Mouse (Mus musculus) brain, embryonic 18.5 days (tissue): ENCODE results near the gene Slc41a3.

Source experiments
- DNase-seq: peaks from one replicate; pipeline ENCODE4 v3.0.0-alpha.2; 2012; ENCODE audit warnings: low read depth, low spot score

The Slc41a3 gene

DNA sequence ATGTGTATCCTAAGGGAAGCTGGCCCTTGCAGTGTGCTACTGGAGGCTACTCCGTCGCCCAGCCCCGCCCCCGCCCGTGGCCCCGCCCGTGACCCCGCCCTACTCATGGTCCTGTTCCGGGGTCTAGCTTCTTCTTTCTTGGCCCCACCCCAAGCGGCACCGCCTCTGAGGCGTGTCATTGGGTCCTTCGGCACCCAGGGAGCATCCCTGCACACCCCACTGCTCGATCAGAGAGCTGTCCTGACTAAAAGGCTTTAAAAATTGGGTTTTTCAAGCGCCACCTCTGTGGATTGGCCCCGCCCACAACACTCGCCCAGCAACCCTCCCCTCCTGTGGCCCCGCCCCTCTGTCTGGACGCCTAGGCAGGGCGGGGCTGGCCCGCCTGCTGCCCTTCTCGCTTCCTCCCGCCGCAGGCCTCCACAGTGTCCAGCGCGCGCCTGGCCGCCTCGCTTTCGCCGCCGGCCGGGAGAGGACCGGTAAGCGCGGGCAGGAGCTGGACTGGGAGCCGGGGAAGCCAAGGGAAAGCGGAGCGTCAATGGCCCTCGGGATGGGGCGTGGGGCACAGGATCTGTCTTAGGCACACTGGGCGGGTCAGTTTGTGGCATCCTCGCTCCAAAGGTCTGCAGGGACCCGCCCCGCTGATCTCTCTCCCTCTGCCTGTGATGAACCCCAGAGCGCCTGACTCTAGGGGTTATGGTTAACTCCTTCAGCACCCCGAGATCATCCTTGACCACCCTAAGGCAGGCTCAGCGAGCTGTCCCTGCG lies at the start of gene Slc41a3:
Gene Slc41a3, plus strand, starts transcription at position 193 of the 765 bp plus-strand sequence.
- peak; percentile 39 for DNase-seq

DNA sequence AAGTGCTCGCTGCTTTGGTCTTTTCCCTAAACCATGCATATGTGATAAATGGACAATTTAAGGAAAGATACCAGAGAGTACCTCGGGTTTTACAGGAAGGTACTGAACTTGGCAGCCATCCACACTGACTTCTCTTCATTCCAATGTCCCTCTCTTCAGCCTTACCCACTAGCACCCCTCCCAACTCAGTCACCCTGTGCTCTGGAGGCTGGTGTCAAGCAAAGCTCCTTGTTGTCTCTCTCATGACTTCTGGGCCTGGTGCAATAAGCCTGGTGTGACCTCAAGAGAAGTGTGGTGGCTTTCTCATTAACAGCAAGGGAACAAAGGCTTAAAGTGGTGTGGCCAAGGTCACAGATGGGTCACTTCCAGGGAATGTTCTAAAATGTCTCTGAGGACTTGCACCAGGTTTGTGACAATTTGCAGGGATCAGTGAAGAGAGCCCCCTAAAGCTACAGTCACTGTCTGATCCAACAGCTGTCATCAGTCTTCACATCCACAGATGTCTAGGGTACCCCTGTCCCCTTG lies 47.9 kb upstream of the Slc41a3 start:
- DNase-seq: no peak

DNA sequence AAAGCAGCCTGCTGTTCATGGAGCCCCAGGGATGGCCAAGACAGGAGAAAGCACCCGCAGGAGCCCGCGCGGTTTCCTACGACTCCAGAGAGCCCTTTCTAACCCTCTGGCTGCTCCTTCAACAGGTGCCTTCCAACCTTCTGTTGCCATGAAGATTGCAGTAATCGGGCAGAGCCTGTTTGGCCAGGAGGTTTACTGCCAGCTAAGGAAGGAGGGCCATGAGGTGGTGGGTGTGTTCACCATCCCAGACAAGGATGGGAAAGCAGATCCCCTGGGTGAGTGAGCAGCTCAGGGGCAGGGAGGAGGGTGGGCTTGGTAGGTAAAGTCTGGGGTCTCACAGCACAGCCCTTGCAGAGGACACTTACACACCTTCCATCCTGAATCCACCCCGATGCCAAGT lies 47.4 kb upstream of the Slc41a3 start:
- no peak for DNase-seq

DNA sequence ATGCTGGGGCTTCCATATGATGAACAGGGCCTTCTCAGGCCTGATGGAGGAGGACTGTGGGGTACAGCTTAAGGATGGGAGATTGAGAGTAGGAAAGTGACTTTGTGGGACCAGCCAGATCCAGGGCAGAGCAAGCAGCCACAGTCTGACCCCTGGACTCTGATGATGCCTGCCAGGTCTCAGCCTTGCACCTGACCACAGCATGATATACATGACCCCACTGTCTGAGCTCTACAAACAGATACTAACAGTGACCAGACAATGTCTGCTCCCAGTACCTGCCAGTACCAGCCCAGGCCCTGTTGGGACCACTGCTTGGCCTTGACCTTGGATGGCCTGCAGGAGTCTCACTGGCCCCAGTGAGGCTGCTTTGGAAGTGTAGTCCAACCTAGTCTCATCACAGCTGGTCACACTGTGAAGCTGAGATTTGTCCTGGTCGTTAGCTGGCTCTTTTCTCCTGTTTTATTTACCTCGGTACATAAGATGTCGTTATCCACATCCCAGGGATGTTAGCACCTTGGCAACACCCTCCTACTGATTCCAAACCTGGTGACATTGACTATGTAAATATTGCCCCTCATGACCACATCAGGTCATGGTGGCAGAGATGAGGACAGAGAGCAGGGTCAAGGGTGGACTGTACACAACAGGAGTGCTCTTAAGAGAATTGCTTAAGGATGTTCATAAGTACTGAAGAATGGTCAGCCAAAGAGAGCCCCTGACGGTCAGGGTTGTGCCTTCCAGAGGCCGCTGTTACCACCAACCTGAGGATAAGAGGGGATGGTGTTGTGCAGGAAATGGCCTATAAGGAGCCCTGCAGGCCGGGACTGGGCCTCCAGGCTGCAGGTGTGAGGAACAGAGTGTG lies 46.5 kb upstream of the Slc41a3 start:
- DNase-seq: no peak

DNA sequence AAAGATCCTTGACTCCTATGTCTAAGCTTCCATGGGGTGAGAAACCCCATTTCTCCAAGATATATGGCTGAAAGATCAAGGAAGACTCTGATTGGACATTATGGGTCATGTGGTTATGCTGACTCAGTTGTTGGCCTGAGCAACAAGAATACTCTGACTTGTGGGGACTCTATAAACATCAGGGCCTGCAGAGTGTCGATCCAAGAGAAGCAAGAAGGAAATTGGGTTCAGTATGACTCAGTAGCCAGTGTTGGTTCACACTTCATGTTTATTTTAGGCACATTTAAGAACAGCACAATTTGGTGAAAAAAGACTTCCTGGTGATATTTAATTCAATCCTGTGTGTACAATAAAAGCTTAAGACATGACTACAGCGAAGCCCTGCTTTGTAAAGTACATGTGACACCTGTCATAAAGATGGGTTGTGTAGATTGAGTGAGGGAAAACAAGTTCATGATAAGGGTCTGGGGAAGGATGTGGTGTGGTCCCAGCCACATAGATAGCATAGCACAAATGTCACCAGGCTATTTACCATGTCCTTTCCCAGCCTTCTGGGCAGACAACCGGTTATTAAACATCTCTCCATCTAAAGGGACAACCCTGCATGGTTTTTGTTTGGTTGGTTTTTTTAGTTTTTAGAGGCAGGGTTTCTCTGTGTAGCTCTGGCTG lies 44.0 kb upstream of the Slc41a3 start:
- no peak for DNase-seq

DNA sequence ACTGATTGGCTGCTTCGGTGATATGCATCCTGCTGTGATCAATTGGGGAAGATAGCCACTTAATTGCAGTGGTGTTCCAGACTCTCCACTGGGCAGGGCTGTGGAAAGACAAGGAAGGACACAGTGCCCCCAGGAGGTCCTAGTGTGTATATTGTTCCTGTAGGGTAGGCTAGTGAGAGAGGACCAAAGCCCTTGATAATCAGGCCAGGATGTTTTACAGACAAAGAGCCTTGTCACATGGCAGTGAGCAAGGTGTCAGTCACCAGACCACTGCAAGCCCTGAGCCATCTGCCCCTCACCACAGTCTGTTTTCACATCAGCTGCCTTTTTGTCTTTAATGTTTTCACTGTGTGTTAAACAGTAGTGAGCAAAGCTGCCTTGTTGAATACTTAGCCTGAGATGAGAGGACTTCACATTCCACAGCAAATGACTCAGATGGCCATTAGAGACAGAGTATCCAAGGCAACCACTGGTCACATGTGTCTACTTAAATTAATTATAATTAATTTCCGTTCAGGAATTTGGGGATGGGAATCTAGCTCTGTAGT lies 43.2 kb upstream of the Slc41a3 start:
- no peak for DNase-seq

DNA sequence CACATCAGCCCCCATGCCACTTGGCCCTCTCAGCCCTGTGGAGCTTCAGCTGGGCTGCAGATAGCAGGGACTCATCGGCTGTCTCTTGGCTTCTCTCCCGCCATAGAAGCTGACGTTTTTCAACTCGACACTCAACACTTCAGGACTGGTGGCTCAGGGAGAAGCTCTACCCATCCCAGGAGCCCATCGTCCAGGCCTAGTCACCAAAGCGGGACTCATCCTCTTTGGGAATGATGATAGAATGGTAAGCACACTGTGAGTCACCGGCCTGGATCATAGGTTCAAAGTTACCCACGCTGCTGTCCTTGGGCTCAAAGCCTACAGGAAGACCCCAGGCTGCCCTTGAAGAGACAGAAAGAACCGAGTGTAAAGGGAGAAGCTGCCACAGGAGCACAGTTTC lies 40.3 kb upstream of the Slc41a3 start:
- DNase-seq: no peak

DNA sequence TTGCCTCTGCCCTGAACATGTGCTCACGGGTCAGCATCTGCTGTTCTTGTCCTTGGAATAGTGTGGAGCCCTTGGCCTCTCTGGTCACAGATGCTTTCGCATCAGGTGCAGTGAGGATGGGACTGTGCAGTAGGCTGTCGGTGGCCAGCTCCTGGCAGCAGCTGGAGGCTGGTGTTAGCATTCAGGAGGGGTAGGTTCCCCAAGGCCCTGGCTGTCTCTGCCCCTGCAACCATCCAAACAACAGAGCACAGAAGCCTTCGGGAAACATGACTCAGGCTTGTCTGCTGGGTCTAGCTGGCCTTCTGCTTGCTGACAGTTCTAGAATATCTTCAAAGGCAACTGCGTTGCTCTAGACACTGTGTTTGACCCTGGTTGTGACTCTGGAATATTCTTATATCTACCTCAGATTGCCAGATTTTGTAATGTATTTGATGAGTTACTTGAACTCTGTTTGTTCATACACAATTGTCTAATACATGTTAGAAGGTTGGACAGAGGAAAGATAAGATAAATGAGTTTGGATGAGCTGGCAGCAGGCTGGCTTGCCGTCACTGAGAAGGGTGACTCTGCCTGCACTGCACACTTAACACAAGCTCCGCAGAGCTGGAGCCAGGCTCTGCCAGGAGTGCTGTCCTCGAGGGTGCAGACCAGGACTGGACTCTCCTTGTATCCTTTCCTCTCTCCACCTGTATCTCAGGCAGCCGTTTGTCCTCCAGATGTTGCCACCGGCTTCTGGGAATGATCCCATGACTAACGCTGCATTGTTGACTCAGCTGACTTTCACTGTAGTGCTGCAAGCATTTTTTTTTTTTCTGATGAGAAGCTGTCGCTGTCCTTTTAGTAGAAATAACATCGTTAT lies 38.9 kb upstream of the Slc41a3 start:
- DNase-seq: no peak

DNA sequence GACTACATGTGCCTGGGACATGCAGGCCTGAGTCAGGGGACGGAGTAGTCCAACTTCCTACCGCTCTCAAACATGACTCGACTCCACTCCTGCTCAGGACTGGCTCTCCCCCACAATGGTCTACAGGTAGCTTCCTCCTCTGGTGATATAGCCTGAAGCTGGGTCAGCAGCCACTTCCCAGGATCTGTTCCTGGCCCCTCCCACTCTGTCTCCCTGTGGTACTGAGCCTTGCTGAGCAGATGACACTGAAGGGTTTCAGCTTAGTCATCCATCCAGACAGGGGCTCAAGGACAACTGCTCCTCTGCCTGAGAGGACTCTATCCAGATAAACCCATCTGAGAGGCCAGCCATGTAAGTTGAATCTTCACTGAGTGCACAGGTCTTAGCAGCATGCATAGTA lies 37.0 kb upstream of the Slc41a3 start:
- DNase-seq: no peak

DNA sequence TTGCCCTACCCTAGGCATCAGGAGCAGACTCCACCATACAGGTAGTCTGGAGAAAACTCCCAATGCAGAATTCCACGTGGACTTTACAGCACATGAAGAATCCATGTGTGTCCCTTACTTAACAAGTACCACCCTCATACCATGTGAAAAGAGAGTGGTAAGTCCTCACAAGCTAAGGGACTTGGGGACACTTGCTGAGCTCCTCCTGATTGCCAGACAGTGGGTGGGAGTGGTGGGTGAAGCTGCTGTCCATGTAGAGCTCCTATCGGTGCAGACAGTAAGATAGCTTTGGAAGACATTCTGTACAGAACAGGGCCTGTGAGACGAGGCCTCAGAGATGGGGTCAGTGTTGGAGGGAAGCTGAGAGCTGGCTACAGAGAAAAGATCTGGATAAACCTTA lies 36.6 kb upstream of the Slc41a3 start:
- no peak for DNase-seq

DNA sequence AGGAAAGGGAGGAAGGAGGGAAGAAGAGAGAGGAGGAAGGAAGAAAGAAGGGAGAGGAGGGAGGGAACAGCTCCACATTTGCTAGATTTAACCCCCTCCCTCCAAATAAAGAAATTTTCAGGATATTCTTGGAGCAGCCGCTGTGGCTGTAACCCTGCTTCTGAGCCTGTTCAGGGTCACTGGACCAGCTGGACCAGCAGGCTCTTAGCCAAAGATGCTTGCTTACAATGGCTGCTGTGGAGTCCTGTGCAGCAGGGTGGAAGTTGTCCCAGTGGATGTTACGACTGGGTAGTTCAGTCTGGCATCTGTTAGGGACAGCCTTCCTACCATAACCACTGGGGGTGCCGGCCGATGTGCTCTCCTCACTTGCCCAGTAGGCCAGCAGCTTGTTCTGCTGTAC lies 35.8 kb upstream of the Slc41a3 start:
- no peak for DNase-seq

DNA sequence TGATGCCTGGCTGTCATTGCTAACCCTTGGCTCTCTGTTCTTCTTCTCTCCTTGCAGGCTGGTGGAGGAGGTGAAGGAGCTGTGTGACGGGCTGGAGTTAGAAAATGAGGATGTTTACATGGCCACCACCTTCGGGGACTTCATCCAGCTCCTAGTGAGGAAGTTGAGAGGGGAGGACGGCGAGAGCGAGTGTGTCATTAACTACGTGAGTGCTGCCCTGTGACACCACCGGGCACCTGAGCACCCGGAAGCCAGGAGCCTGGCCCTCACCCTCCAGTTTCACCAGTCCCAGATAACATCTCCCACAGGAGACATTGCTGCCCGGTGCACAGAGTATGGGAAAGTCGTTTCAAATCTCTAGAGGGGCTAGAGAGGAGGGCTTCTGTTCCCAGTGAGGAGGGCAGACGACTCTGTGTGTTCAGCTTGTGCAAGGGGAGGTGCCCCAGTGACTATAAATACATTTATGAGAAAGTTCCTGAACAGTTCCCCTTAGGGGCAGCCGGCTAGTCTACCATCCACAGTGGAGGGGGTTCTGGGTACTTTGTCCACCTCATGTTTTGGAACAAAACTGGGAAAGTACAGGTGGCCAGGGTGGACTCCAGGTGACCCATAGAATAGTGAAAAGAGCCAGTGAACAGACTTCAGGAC lies 34.7 kb upstream of the Slc41a3 start:
- DNase-seq: no peak

DNA sequence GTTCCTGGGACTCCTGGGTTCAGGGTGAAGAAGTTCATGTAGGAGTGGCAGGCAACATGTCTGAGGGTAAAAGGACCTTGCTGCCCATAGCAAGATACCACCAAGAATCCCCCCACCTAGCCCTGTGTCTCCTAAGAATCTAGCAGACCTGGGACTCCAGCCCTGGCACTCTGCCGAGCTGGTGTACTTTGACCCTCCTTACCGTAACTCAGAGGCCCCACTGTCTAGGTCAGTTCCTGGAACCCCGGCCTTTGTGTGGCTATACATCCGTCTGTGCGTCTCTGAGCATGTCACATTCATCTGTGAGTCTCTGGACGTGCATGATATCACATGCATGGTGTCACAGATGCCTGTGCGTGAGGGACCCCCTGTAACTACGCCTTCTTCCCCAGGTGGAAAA lies 34.1 kb upstream of the Slc41a3 start:
- DNase-seq: no peak

DNA sequence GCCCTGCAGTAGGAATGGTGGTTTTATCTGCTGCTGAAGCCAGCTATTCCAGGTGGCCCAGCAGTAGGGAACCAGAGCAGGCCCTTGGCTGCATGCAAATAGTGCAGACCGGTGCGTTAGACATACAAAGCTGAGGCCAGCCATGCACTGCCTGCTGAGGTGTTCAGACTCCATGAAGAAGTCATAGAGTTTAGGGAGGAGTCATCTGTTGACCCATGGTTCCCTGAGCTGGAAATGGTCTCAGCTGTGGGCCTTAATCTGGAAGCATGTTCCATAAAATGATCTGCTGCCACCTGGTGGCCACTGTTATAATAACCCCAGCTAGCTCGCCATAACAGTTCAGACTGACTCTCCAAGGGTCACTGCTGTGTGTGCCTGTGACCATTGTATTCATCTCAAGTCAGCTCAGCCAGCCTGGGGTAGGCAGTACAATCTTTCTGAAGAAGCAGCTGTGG lies 29.2 kb upstream of the Slc41a3 start:
- no peak for DNase-seq

DNA sequence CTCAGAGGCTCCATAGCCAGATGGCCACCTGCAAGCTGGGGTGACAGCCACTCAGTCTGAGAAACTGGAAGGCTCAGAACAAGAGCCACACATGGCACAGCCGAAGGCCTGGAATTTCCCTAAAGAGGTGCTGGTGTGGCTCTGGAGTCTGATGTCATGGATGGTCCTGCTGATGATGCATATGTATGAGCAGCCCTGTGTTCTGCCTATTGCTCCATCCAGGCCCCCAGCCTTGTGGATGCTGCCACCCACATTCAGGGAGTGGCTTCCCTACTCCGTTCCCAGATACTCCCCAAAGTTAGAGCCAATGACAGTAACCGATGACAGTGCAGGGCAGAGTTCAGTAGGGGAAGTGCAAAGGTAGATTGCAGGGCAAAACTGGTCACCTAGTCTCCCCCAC lies 26.4 kb upstream of the Slc41a3 start:
- no peak for DNase-seq

DNA sequence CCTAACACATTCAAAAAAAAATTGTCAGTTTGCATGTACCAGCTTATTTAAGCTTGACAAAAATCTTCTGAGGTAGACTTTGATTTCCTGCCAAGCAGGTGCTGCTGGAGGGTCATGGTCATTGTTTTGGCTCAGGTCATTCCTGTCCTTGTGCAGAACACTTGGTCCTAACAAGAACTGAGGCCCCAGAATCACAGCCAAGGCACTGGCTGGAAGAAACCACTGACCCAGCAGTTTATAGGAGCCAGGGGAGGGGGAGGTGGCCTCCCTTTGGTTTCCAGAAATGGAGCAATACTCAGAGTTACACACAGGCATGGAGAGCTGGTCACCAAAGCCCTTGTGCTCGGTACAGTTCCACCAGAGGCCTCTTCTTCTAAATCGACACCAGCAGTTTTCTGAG lies 22.2 kb upstream of the Slc41a3 start:
- DNase-seq: no peak

DNA sequence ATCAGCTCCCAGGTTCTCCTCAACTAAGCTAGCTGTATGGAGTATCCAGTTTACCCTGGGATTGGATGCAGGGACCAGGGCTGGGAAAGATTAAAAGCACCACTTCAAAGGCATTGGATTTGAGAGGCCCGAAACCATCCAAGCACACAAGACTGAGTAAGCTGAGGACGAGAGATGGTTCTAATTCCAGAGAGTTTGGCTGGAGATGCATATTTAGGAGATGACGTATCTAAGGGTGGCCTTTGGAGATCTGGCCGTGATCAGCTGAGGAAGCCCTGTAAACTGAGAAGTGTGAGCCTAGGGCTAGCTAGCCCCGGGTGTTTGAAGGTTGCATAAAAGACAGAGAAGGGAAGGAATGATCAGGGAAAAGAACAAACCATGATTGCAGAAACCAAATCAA lies 16.4 kb upstream of the Slc41a3 start:
- DNase-seq: no peak

DNA sequence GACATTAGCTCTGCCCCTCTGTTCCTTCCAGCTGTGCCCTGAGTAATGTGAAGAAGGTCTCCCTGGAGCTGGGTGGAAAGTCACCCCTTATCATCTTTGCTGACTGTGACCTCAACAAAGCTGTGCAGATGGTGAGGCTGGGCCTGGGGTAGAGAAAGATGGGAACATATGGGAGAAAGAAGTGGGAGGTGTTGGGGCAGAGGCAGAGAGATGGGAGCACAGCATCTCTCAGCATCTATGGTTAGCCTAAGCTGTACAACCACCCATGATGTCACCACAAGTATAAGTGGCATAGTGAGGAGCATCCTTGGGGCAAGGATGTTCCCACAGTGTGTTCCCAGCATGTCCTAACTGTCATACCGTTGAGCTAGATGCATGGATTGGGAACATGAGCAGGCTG lies 13.8 kb upstream of the Slc41a3 start:
- no peak for DNase-seq

DNA sequence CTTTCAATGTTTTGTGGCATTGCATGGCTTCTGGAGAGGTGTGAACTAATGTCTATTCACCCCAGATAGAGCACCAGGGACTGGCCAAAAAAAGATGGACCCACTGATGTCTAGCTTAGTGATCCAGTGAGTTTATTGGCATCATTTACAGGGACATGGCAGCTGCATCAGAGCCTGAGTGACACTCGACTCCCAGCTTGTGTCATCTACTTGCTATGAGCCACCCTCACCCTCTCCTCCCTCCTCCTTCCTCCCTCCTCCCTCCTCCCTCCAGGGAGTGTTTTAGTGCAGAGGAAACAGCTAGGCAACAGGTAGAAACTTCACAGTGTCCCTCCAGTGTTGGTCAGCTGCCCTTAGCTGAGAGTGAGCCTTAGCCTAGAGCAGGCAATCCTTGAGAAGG lies 9.6 kb upstream of the Slc41a3 start:
- DNase-seq: no peak

DNA sequence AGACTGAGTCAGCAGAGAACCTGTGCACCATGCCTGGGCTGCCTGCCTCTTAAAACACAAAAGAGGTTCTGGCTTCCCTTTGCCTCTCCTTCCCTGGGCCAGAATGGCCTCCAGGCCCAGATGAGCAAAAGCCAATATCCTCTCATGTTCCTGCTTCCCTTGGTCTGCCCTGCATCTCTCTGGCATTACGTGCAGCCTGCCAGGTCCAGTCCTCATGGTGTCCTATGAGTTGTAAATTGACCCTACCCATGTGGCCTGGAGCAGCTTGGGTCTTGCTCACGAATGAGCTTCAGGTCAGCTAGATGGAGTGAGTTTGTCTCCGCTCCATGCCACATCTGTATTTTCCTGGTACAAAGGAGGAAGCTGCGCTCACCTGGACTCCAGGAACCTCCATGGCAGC lies 7.5 kb upstream of the Slc41a3 start:
- no peak for DNase-seq
